Mouse (Mus musculus) natural killer cell, adult 2 months (primary cell): ENCODE measurements at regions not wholly inside any gene's neighbourhood (a gene's known extent, or its start where the extent isn't known, plus 50 kb on each side); places are given as distances from the start of the nearest gene placed in this dataset.
A peak's percentile ranks its signal among the peaks of the same experiment; 100 is the strongest.

Source experiments
- DNase-seq, 2 experiments: peaks; one replicate each; pipeline ENCODE4 v3.0.0; 2022; ENCODE audit warnings: low spot score in 2 of 2

DNA sequence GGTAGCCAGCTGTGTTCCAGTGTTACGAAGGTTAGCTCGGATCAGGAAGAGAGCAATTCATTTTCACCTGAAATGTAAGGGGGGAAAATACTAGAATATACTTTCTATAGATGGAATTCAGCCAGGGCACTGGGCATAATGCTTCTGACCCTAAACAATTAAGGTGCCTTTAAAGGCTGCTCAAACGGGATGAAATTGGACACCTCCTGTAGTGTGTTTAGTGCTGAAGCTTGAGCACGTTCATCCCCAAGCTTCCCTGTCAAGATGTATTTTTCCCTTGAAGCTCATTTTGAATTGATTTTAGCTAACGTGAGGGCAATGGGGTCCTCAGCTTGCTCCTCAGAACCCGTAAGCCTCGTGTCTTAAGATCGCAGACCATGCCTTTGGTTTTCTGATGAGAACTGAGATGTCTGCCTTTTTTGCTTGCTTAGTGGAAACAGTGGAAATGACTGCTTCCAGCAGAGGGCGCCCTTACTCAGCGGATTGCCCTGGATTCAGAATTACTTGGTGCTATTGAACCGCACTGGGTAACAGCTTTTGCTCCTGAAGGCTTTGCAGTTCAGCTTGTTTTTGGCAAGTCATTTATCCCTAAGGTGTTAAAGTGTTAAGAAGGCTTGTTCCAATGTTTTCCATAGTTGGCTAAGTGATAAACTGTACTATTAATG, 74.6 kb upstream of the Fermt1 start:
- DNase-seq = peak; percentile 1 to 35

GRCm38 (mm10) chr2:133021244-133021643, 75.5 kb upstream of the Fermt1 start:
- DNase-seq = no peak

- DNase-seq = no peak
These were observed 81.3 kb upstream of the Fermt1 start for GRCm38 (mm10) chr2:133027038-133027437.

DNA sequence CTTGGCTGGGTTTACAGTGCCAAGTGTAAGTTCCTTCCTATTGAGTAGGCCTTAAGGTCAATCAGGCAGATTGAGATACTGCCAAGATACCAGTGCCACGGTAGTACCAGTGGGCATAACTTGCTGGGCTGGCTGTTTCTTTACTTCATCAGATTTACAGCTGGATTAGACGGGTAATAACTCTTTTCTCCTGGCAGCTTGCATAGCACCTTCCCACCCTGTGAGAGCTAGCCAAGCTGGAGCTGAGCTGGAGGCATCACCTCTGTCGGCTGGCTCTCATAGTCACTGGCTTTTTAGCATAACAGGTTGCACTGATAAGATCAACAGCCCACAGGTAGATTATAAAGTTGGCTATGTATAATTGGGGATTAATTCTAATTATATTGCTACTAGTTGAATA, 89.7 kb upstream of the Fermt1 start:
- no peak for DNase-seq

DNA sequence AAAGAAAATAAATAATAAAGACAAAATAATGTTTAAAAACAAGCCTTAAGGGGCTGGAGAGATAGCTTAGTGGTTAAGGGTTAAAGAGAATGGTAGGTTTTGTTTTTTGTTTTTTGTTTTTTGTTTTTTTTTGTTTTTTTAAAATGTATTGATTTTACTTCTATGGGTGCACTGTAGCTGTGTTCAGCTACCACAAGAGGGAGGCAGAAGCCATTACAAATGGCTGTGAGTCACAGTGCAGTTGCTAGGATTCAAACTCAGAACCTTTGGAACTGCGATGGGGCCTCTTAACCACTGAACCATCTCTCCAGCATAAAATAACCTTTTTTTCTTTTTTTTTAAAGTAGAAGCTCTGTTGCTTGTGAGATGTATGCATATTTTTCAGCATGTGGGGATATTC, 95.0 kb upstream of the Fermt1 start:
- no peak for DNase-seq

DNA sequence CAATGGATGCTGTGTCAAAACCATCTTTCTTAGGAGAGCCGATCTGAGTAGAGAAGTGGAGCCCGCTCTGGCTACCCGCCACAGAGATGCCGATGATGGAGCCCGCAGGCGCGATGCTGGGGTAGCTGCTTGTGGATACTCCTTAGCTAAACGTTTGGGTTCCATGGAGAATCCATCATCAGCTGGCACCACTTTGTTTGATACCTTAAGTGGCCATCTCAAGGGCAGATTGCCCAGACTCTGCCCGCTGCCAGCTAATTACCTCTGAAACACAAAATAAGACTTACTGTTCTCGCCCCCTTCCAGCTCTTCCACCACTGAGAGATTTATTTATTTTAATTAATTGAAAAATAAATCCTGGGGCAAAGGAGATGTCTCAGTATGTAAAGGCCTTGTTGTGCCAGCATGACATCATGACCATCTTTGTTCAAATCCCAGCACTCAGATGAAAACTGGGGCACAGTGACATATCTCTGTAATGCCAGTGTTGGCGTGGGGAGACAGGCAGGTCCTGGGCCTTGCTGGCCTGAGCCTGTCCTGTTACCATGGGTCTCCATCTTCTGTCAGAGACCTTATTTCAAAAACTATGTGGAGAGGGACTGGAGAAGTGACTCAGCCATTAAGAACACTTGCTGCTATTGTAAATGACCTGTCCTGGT, 132.1 kb upstream of the Fermt1 start:
- no peak for DNase-seq

- DNase-seq = no peak
These were observed 145.3 kb upstream of the Fermt1 start for GRCm38 (mm10) chr2:133090976-133091375.

DNA sequence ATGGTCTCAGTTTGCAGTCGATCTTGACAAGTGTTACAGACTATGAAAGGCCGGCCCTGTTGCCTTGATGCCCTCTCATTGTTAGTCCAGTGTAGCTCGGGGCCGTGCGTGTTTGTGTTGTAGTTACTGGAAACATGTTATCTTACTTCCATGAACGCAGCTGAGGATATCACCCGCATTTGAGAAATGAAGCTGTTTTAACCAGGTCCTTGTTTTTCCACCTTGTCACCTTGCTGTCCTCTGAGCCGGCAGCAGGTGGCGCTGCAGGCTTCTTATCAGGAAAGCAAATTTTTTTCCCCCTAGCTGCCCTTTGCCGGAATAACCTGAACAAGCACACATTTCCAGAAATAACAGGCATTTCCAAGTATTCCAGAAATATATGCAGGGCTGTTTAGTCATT, 167.9 kb upstream of the Fermt1 start:
- DNase-seq = peak in 1 of 2 experiments; percentile 3

DNA sequence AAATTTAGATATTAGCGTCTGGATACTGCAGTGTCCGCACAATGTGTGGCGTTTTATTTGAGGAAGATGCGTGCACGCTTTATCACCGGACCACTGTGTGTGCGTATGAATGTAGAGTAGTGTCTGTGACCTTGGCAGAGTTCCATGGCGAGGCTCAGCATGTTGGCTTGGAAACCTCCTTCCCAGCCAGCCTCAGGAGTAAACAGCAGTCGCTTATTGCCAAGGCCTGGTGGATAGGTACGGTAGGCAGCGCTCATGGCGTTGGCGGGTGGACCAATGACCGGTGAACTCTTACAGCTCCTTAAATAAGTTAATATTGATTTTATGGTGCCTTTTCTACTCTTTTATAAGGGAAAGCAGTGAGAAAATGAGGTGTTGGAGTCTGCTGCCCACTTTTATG, 172.9 kb upstream of the Fermt1 start:
- no peak for DNase-seq

GRCm38 (mm10) chr2:133125212-133125801, 179.6 kb upstream of the Fermt1 start:
- no peak for DNase-seq

DNA sequence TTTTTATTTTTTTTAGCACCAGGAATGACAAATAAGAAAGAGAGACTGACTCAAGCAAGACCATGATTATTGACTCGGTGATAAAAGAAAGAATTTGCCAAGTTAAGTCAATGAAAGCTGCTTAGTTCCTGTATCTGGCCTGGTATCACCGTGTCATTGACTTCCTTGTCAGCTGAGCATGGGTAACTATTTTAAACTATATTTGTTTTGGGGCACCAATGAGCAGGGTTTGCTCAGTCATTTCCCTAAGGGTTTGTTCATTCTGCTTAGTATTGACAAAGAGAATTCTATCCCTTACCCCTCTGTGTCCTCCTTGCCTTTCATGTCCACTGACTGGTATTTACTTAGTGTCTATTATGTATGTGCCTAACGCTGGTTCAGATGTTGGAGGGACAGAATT, 189.2 kb upstream of the Fermt1 start:
- DNase-seq = no peak

- no peak for DNase-seq
These were observed 193.2 kb upstream of the Fermt1 start for GRCm38 (mm10) chr2:133138877-133139276.

DNA sequence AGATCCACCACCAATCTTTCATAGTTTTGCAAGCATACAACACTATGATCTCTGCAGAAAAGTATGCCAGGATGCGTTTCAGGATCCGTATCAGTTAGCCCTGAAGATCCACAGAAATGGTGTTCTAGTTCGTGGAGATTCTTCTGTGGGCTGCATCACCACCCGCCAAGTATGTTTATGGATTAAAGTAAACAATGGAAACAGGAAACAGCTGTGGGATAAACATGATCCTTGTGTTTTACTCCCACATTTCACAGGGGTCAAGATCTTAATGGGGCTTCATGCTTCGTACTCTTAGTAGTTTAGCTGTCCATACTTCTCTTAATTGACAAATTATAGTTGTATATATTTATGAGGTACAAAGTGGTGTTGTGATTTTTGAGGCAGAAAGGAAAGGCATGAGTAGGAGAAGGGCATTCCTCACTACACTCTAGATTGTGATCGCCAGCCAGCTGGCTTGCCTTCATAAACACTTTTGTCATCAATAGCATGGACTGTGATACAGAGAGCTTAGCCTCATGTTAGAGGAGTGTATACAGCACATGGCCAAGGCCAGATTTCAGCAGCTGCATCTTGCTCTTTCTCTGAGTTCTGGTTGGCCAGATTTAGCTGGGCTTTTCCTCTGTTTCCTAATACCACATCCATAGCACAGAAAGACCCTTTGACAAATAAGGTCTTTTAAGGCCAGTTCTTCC, 195.8 kb upstream of the Fermt1 start:
- DNase-seq = no peak

DNA sequence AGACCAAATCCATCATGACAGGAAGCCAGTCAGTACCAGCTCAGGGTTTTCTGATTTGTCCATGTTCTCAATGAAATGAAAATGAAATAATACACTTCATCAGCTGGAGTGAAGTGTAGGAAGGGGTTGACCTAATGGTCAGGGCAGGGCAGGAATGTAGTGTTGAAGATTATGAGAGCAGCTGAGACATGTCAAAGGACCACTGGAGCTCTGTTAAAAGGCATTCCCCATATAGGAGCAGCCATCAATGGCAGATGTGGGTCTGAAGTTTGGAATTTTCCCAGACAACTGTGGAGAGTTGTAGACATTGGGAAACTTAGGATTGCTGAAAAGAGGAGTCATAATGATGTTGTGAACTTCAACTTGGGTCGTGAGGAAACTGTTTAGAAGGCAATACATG, 206.8 kb upstream of the Fermt1 start:
- no peak for DNase-seq

DNA sequence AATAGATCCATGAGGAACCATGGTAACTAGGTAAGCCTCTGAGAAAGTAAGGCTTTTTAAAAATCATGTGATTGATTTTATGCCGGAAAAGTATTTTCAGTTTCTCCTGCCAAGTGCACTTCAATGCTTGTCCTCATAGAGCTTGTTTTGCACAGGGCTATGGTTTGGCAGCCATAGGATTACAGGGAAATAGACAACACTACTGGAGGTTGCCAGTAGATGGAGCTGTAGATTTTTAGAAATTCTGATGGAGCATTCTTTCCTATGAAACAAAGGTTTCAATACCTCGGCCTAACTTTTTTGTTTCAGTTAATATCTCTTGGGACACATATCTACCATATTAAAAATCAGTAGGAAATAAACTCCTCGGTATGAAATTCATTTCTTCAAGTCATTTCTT, 210.8 kb upstream of the Fermt1 start:
- no peak for DNase-seq

GRCm38 (mm10) chr2:133158206-133158605, 212.5 kb upstream of the Fermt1 start:
- DNase-seq = no peak

GRCm38 (mm10) chr2:133159398-133159797, 213.7 kb upstream of the Fermt1 start:
- no peak for DNase-seq

GRCm38 (mm10) chr2:133176411-133176810, 230.7 kb upstream of the Fermt1 start:
- no peak for DNase-seq

GRCm38 (mm10) chr2:133181216-133181615, 235.5 kb upstream of the Fermt1 start:
- DNase-seq = no peak

DNA sequence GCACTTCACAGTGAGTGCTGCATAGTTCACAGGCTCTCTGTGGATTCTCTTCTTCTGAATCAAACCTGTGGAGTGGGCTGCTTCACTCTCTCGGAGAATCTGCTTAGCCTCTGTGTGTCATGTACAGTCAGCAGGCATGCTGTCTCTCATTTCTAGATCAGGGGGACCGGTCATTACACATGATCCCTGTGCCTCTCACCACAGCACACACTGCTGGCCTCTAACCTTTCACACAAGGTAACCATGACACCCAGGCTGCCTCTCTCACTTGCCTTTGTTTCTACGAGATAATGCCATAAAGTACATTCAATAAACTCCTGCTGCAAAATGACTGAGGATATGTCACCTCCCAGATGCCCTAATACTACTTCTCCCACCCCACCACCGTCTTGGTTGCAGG, 237.2 kb upstream of the Fermt1 start:
- DNase-seq = no peak

- DNase-seq = no peak
These were observed 258.7 kb upstream of the Fermt1 start for GRCm38 (mm10) chr2:133204295-133204866.

DNA sequence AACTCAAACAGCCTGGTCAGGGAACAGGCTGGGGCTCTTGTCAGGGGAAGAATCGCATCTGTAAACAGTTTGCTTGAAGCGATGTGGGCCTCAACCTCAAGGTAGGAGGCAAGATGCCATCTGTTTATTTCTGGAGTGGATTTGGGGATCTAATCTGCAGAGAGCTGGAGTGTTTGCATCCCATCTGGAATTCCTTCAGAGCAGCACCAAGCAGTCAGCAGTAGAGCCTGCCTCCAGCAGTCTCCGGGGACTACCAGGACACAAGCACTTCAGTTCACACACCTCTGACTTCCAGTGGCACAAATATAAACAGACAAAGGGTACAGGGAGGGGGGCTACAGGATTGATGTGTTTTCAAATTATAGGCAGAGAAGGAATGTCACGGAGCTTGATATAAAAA, 262.8 kb upstream of the Fermt1 start:
- no peak for DNase-seq
